Comparison of ENCODE assay signal across 8 mouse cellular contexts in genomic region chr9:90113651-90114566, GRCm38 (mm10). TPM values are rescaled to one million over a fixed set of nuclear protein-coding genes. Genes with fewer than 3 reads are reported as not detected.
DNase-seq lines count a peak whose midpoint lies in the region; ATAC-seq lines count a peak whose summit lies in the region.

No protein-coding gene starts in this region.

- peaks cover 34% of the 10 kb centered on the region for H3K4me1 ChIP-seq in hindbrain, embryonic 14.5 days (replicated peaks; ENCODE audit: control insufficient read depth, insufficient read depth, low read length)

- peak overlapping the region; percentile 83 for H3K4me3 ChIP-seq in hindbrain, embryonic 14.5 days (replicated peaks; ENCODE audit: low read length)

- peaks cover 9% of the 10 kb centered on the region; the same call in 1 of the 2 replicates for H3K36me3 ChIP-seq in hindbrain, embryonic 14.5 days (replicated peaks; ENCODE audit: control insufficient read depth, insufficient read depth)

- no peaks in the 10 kb centered on the region for H3K9me3 ChIP-seq in hindbrain, embryonic 14.5 days (ENCODE audit: control insufficient read depth, low read length)

- peak overlapping the region; percentile 99 for H3K27ac ChIP-seq in hindbrain, embryonic 14.5 days

- ATAC-seq in hindbrain, embryonic 14.5 days (ENCODE audit: low FRiP score): peak; percentile 75

- peak overlapping the region; percentile 86 for H3K4me2 ChIP-seq in hindbrain, embryonic 14.5 days (replicated peaks)

- no peaks in the 10 kb centered on the region for H3K27me3 ChIP-seq in hindbrain, embryonic 14.5 days (ENCODE audit: control insufficient read depth, insufficient read depth, low read length)

- DNase-seq in R1 (ENCODE audit: low read depth, low spot score): peak; percentile 92
- DNase-seq in cerebellum, postnatal 25 days: peak; percentile 90 to 92
- DNase-seq in frontal cortex, postnatal 25 days (ENCODE audit: low spot score in 2 of 2): peak; percentile 82 to 89
- peak; percentile 82 for DNase-seq in hindbrain, embryonic 14.5 days (ENCODE audit: low spot score)
- peak; percentile 91 for DNase-seq in left cerebral cortex, adult 11 months (ENCODE audit: low spot score)
- peak; percentile 94 to 96 for DNase-seq in lung, postnatal 4 days
- DNase-seq in retina, postnatal 7 days (ENCODE audit: low read depth, low spot score): peak; percentile 72
- peak; percentile 85 for DNase-seq in urinary bladder, adult 2 months (ENCODE audit: low spot score)

- peak overlapping the region; percentile 89 for H3K9ac ChIP-seq in hindbrain, embryonic 14.5 days

- WGBS in hindbrain, embryonic 14.5 days: under 1% methylated on average over 77 of the region's 82 CpGs

RNA-seq across cellular contexts. Expression of gene Morf4l1, which starts 0.7 kb away (rescaled TPM):
- 557 and 572 TPM in 2 replicates for polyA plus RNA-seq in hindbrain, embryonic 14.5 days (2014; fragmentation: Nextera tagmentation; extraction: Ambion mirVana)
- polyA plus RNA-seq in urinary bladder, adult 2 months (2012; rRNA removed): 399 and 411 TPM in 2 replicates

RNA-seq across cellular contexts. Expression of gene Adamts7, which starts 49.0 kb away (rescaled TPM):
- 8.7 and 9.1 TPM in 2 replicates for polyA plus RNA-seq in hindbrain, embryonic 14.5 days (2014; fragmentation: Nextera tagmentation; extraction: Ambion mirVana)
- polyA plus RNA-seq in urinary bladder, adult 2 months (2012; rRNA removed): 5.9 and 6.4 TPM in 2 replicates

RNA-seq across cellular contexts. Expression of gene Ctsh, which starts 60.0 kb away (rescaled TPM):
- polyA plus RNA-seq in hindbrain, embryonic 14.5 days (2014; fragmentation: Nextera tagmentation; extraction: Ambion mirVana): 29.4 and 30.8 TPM in 2 replicates
- polyA plus RNA-seq in urinary bladder, adult 2 months (2012; rRNA removed): 183 and 230 TPM in 2 replicates

Comparison
In these comparisons a context has a peak if more than half of its experiments do, and no peak if none do; other contexts are left out.
1. Peak in every context shown above with its lines: DNase-seq, ATAC-seq, H3K4me3 ChIP-seq and H3K27ac ChIP-seq.